Mouse (Mus musculus): ENCODE measurements around the gene Gimd1. TPM values are rescaled to one million over a fixed set of nuclear protein-coding genes. Genes with fewer than 3 reads are reported as not detected.
A peak's percentile ranks its signal among the peaks of the same experiment; 100 is the strongest.

The Gimd1 gene
- polyA plus RNA-seq, 1 experiment from 2014 or later: not detected

- Histone ChIP-seq H3K9me3 (no peaks in the 10 kb centered on the region), H3K4me1 (no peaks in the 10 kb centered on the region), H3K36me3 (no peaks in the 10 kb centered on the region), H3K9ac (no peak overlapping the region), H3K27me3 (no peaks in the 10 kb centered on the region), H3K27ac (no peak overlapping the region), H3K4me2 (no peak overlapping the region), H3K4me3 (no peak overlapping the region)
- 80% methylated on average over 7 of the region's 7 CpGs for WGBS
- ATAC-seq (ENCODE audit: borderline replicate concordance, extremely low read depth, low FRiP score, low TSS enrichment): no peak
Observed at GRCm38 (mm10) chr3:132649368-132649767, 19.7 kb downstream of the Gimd1 start.

- Histone ChIP-seq H3K36me3 (no peaks in the 10 kb centered on the region), H3K4me2 (no peak overlapping the region), H3K4me3 (no peak overlapping the region), H3K9me3 (no peaks in the 10 kb centered on the region), H3K27ac (no peak overlapping the region), H3K9ac (no peak overlapping the region), H3K4me1 (no peaks in the 10 kb centered on the region), H3K27me3 (no peaks in the 10 kb centered on the region)
- no peak for ATAC-seq (ENCODE audit: borderline replicate concordance, extremely low read depth, low FRiP score, low TSS enrichment)
- 64% methylated on average over 5 of the region's 5 CpGs for WGBS
Observed at GRCm38 (mm10) chr3:132650191-132650590, 20.6 kb downstream of the Gimd1 start.

DNA sequence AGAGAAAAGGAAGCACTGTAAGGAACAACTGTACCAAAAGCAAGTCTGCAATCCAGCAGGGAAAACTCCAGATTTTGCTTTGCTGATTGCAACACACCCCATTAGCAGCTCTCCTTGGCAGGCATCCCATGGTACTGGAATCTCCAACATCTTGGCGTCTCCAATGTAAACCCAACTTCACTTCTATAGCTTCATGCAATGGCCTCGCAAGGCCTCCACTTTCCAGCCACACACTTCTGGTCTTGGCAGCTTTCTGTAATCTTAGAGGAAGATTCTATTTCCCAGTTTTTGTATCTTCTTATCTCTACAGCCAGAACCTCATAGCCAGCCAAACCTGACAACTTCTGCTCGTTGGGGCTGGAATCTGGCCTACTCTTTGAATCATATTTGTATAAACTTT is 22.2 kb downstream of the Gimd1 start:
- 39% methylated on average over 3 of the region's 3 CpGs for WGBS
- peak; percentile 95 for ATAC-seq (ENCODE audit: borderline replicate concordance, extremely low read depth, low FRiP score, low TSS enrichment)
- Histone ChIP-seq H3K9me3 (no peaks in the 10 kb centered on the region), H3K4me1 (no peaks in the 10 kb centered on the region), H3K27me3 (no peaks in the 10 kb centered on the region), H3K9ac (no peak overlapping the region), H3K27ac (peak overlapping the region; percentile 47), H3K36me3 (no peaks in the 10 kb centered on the region), H3K4me3 (no peak overlapping the region), H3K4me2 (no peak overlapping the region)

- no peak for ATAC-seq (ENCODE audit: borderline replicate concordance, extremely low read depth, low FRiP score, low TSS enrichment)
- Histone ChIP-seq H3K27ac (no peak overlapping the region), H3K4me1 (no peaks in the 10 kb centered on the region), H3K27me3 (no peaks in the 10 kb centered on the region), H3K4me3 (no peak overlapping the region), H3K9ac (no peak overlapping the region), H3K36me3 (0 out of 2 replicates have a peak, but pooled peaks cover 5% of the 10 kb centered on the region), H3K9me3 (no peaks in the 10 kb centered on the region), H3K4me2 (no peak overlapping the region)
- 83% methylated on average over 7 of the region's 7 CpGs for WGBS
Observed at GRCm38 (mm10) chr3:132653959-132654358, 24.3 kb downstream of the Gimd1 start.

DNA sequence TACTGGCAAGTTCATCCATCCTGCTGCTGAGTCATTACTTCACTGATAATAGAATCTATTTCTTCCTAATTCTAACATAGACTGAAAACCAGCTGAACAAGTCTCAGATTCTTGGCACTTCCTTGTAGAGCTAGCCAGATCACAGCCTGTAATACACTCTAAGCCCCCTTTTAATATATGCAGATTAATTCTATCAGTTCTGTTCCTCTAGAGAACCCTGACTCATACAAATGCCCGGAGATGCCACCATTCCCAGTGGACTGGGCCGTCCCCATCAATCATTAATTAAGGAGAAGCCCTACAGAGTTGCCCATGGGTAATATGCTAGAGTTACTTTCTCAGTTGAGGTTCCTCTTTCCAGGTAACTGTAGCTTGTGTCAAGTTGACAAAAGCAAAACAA is 26.3 kb downstream of the Gimd1 start:
- no peak for ATAC-seq (ENCODE audit: borderline replicate concordance, extremely low read depth, low FRiP score, low TSS enrichment)
- Histone ChIP-seq H3K9me3 (no peaks in the 10 kb centered on the region), H3K9ac (no peak overlapping the region), H3K27me3 (no peaks in the 10 kb centered on the region), H3K4me2 (no peak overlapping the region), H3K36me3 (peaks cover 19% of the 10 kb centered on the region; the same call in 1 of the 2 replicates), H3K27ac (no peak overlapping the region), H3K4me3 (no peak overlapping the region), H3K4me1 (no peaks in the 10 kb centered on the region)
- WGBS: 88% methylated on average over 2 of the region's 2 CpGs

- no peak overlapping the region for H3K9ac ChIP-seq
- H3K36me3 ChIP-seq: peaks cover 25% of the 10 kb centered on the region
- peaks cover 2% of the 10 kb centered on the region for H3K4me1 ChIP-seq
- H3K4me2 ChIP-seq: no peak overlapping the region
- H3K9me3 ChIP-seq: no peaks in the 10 kb centered on the region
- no peaks in the 10 kb centered on the region for H3K27me3 ChIP-seq
- no peak for ATAC-seq (ENCODE audit: borderline replicate concordance, extremely low read depth, low FRiP score, low TSS enrichment)
- 79% methylated on average over 2 of the region's 2 CpGs for WGBS
- H3K27ac ChIP-seq: no peak overlapping the region
- H3K4me3 ChIP-seq: no peak overlapping the region
Observed at GRCm38 (mm10) chr3:132677494-132677893, 47.9 kb downstream of the Gimd1 start.

DNA sequence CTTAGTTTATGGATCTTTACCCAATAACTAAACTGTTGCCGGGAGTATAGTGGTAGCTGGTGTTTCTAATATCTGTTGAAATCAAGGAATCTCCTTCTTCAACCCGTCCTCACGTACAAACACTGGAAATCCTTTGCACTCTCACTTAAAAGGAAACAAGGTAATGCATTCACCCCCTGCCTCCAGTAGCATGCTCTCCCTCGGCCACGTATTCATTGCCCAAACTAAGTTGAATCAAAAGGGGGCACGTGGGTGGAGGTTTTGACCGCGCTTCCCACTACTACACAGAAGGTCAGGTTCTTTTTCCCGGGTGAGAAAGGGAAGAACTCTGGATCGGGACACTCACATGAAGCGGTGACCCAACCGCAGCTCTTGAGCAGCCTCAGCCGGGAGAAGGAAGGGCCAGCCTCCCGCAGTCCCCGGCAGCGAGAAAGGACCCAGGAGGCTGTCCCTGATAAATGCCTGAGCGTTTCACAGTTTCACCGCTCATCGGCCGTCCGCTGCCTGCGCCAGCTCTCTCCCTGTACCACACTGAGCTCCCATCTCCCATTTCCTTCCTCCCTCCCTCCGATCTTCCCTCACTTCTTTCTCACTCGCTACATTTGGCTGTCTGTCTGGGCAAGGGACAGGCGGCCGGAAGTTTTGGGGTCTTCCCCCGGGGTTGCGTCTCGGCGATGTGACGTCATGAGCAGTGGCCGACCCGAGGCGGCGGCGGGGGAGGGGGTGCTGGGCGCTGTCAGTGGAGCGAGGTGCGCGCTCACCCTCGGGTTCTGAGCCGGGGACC is 54.0 kb downstream of the Gimd1 start, which contains the start of gene Tbck:
Tbck (plus strand) TSS at position 698 of the 784 bp plus-strand sequence.
- H3K9me3 ChIP-seq: no peaks in the 10 kb centered on the region
- ATAC-seq (ENCODE audit: borderline replicate concordance, extremely low read depth, low FRiP score, low TSS enrichment): peak; percentile 98
- no peaks in the 10 kb centered on the region for H3K27me3 ChIP-seq
- H3K4me2 ChIP-seq: peak within 1 kb of the TSS; percentile 73
- H3K4me1 ChIP-seq: peaks cover 13% of the 10 kb centered on the region
- peak within 1 kb of the TSS; percentile 87 for H3K9ac ChIP-seq
- H3K4me3 ChIP-seq: peak within 1 kb of the TSS; percentile 89
- H3K27ac ChIP-seq: peak within 1 kb of the TSS; percentile 89
- under 1% methylated on average over 42 of the region's 42 CpGs for WGBS
- peaks cover 7% of the 10 kb centered on the region; the same call in 1 of the 2 replicates for H3K36me3 ChIP-seq

DNA sequence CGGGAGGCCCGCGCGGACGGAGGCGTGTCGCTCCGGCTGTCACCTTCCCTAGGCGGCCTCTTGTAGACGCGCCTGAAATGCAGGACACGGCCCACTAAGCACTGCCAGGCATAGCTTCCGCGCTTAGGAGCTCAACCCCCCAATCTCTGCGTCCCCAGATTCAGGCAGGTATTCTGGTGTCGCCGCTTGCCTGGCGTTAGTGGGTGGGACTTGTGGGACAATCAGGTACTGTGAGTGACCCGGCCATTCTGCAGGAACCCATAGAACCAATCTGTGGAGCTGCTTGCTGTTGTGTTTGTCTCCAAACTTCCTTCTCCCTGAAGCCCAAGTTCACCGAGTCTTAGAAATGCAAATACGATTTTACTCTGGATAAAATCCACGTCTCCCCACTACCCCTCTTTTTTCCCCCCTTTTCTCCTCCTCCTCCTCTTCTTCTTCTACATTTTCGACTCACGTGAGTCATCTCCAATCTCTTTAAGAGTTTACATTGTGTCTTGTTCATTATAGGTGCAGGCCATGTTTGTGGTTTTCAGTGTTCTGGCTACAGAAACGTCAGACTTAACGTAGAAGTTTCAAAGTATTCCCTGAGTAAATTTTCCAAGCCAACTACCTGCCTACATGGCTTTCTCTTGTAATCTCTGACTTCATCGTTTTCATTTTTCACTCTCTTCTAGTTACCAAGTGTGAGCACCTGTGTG is 54.8 kb downstream of the Gimd1 start, which contains the start of gene Aimp1:
Aimp1 (minus strand) TSS at position 140 of the 698 bp plus-strand sequence.
- Histone ChIP-seq H3K4me3 (peak within 1 kb of the TSS; percentile 89), H3K27me3 (no peaks in the 10 kb centered on the region), H3K4me2 (peak within 1 kb of the TSS; percentile 73), H3K4me1 (peaks cover 13% of the 10 kb centered on the region), H3K9me3 (no peaks in the 10 kb centered on the region), H3K27ac (peak within 1 kb of the TSS; percentile 89), H3K9ac (peak within 1 kb of the TSS; percentile 87), H3K36me3 (peaks cover 7% of the 10 kb centered on the region; the same call in 1 of the 2 replicates)
- 2% methylated on average over 27 of the region's 27 CpGs for WGBS
- ATAC-seq (ENCODE audit: borderline replicate concordance, extremely low read depth, low FRiP score, low TSS enrichment): no peak

Other genes with a start within 250 kb of the Gimd1 start
- 18.3 and 20.0 TPM in 2 replicates for gene Tbck, start 54.3 kb downstream of the Gimd1 start, polyA plus RNA-seq (2015; fragmentation: Nextera tagmentation; extraction: Ambion mirVana)
- gene Aimp1, start 54.5 kb downstream of the Gimd1 start, polyA plus RNA-seq (2015; fragmentation: Nextera tagmentation; extraction: Ambion mirVana): 54.1 and 58.7 TPM in 2 replicates

Measured in lung, embryonic 15.5 days (tissue).